Mouse (Mus musculus): ENCODE measurements at regions not wholly inside any gene's neighbourhood (a gene's known extent, or its start where the extent isn't known, plus 50 kb on each side); places are given as distances from the start of the nearest gene placed in this dataset.

- no peak overlapping the region for H3K4me3 ChIP-seq (replicated peaks)
- peaks cover 22% of the 10 kb centered on the region; the same call in 1 of the 2 replicates for H3K4me1 ChIP-seq
- H3K4me2 ChIP-seq, result no peak overlapping the region
- no peaks in the 10 kb centered on the region for H3K9me3 ChIP-seq (replicated peaks)
- peak overlapping the region; percentile 37; the same call in 1 of the 2 replicates for H3K27ac ChIP-seq
- H3K9ac ChIP-seq, result no peak overlapping the region
- WGBS, result 13% methylated on average over 4 of the region's 4 CpGs
- no peaks in the 10 kb centered on the region for H3K36me3 ChIP-seq
- H3K27me3 ChIP-seq, result no peaks in the 10 kb centered on the region
- ATAC-seq (replicated peaks; ENCODE audit: low FRiP score), result peak; percentile 73
Observed at GRCm38 (mm10) chr12:25381619-25382018, 284.7 kb upstream of the Id2 start.

GRCm38 (mm10) chr12:25379996-25380395 is 283.1 kb upstream of the Id2 start:
- no peaks in the 10 kb centered on the region for H3K36me3 ChIP-seq
- no peak overlapping the region for H3K4me2 ChIP-seq
- no peak overlapping the region for H3K4me3 ChIP-seq (replicated peaks)
- no peak overlapping the region for H3K9ac ChIP-seq
- no peak for ATAC-seq (replicated peaks; ENCODE audit: low FRiP score)
- no peaks in the 10 kb centered on the region for H3K9me3 ChIP-seq (replicated peaks)
- H3K27me3 ChIP-seq, result no peaks in the 10 kb centered on the region
- 93% methylated on average over 3 of the region's 3 CpGs for WGBS
- no peak overlapping the region for H3K27ac ChIP-seq
- H3K4me1 ChIP-seq, result peaks cover 32% of the 10 kb centered on the region; the same call in 1 of the 2 replicates

- Histone ChIP-seq H3K4me2 (no peak overlapping the region), H3K36me3 (no peaks in the 10 kb centered on the region), H3K9ac (no peak overlapping the region), H3K4me3 (replicated peaks) (no peak overlapping the region), H3K4me1 (peaks cover 29% of the 10 kb centered on the region; the same call in 1 of the 2 replicates), H3K27me3 (no peaks in the 10 kb centered on the region), H3K9me3 (replicated peaks) (no peaks in the 10 kb centered on the region), H3K27ac (no peak overlapping the region)
- WGBS, result 65% methylated on average over 9 of the region's 9 CpGs
- ATAC-seq (replicated peaks; ENCODE audit: low FRiP score), result no peak
Observed at GRCm38 (mm10) chr12:25379016-25379415, 282.1 kb upstream of the Id2 start.

DNA sequence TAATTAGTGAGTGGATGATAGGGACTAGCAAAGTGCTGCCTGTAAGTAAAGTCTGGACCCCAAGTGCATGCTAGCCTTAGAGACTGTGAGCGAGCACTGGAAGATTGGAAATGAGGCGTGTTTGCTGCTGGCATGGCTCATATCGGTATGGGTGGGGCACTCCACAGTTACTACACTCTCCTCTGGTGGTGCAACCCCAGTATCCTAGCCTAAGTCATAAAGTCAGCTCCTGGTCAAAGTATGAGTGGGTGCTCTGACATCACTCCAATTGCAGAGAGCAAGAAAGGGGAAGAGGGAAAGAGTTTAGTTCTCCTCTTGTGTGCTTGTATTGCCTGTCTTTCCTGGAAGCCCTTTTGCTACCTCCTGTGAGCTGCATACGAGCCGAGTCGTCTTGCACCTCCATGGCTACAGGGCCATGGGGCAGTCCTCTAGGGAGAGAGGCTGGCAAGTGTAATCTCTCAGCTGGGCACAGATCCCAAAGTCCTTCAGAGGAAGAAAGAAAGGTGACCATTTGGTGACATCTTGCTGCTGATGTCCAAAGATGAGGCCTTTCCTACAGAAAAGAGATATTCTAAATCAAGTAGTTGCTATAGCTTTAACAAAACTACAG is 281.2 kb upstream of the Id2 start:
- peaks cover 29% of the 10 kb centered on the region; the same call in 1 of the 2 replicates for H3K4me1 ChIP-seq
- no peaks in the 10 kb centered on the region for H3K9me3 ChIP-seq (replicated peaks)
- 82% methylated on average over 6 of the region's 6 CpGs for WGBS
- H3K4me3 ChIP-seq (replicated peaks), result no peak overlapping the region
- no peak overlapping the region for H3K27ac ChIP-seq
- H3K4me2 ChIP-seq, result no peak overlapping the region
- no peak for ATAC-seq (replicated peaks; ENCODE audit: low FRiP score)
- H3K27me3 ChIP-seq, result no peaks in the 10 kb centered on the region
- H3K36me3 ChIP-seq, result no peaks in the 10 kb centered on the region
- H3K9ac ChIP-seq, result no peak overlapping the region

- H3K27me3 ChIP-seq, result no peaks in the 10 kb centered on the region
- H3K4me3 ChIP-seq (replicated peaks), result no peak overlapping the region
- H3K36me3 ChIP-seq, result no peaks in the 10 kb centered on the region
- WGBS, result 73% methylated on average over 8 of the region's 8 CpGs
- no peaks in the 10 kb centered on the region for H3K9me3 ChIP-seq (replicated peaks)
- peaks cover 16% of the 10 kb centered on the region; the same call in 1 of the 2 replicates for H3K4me1 ChIP-seq
- no peak overlapping the region for H3K27ac ChIP-seq
- ATAC-seq (replicated peaks; ENCODE audit: low FRiP score), result no peak
- no peak overlapping the region for H3K9ac ChIP-seq
- no peak overlapping the region for H3K4me2 ChIP-seq
Observed at GRCm38 (mm10) chr12:25376451-25376850, 279.5 kb upstream of the Id2 start.

DNA sequence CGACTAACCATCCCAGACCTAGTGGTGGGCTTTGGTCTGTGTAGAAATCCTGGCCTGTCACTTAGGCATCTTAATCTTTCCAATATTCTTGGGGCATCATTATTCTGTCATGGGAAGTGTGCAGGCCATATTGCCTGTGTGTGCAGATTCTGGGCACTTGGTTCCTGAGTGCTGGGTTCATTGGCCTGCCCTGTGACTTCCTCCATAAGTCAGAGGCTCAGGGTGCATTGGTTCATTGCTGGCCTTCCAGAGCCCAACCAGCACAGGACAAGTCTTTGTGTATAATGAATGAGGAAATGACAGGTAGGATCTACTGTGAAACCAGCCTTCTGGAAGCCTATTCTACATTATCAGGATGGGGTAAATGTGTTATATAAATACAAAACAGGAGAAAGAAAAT is 270.6 kb upstream of the Id2 start:
- H3K4me3 ChIP-seq (replicated peaks), result no peak overlapping the region
- no peak for ATAC-seq (replicated peaks; ENCODE audit: low FRiP score)
- H3K9ac ChIP-seq, result no peak overlapping the region
- H3K4me2 ChIP-seq, result no peak overlapping the region
- 100% methylated on average over 1 of the region's 1 CpGs for WGBS
- H3K4me1 ChIP-seq, result peaks cover 14% of the 10 kb centered on the region
- H3K27me3 ChIP-seq, result no peaks in the 10 kb centered on the region
- H3K27ac ChIP-seq, result no peak overlapping the region
- H3K9me3 ChIP-seq (replicated peaks), result no peaks in the 10 kb centered on the region
- H3K36me3 ChIP-seq, result no peaks in the 10 kb centered on the region

GRCm38 (mm10) chr12:25365600-25366267 is 268.8 kb upstream of the Id2 start:
- 33% methylated on average over 3 of the region's 3 CpGs for WGBS
- no peaks in the 10 kb centered on the region for H3K27me3 ChIP-seq
- H3K4me1 ChIP-seq, result peaks cover 14% of the 10 kb centered on the region
- H3K4me2 ChIP-seq, result no peak overlapping the region
- no peak overlapping the region for H3K9ac ChIP-seq
- H3K4me3 ChIP-seq (replicated peaks), result no peak overlapping the region
- H3K9me3 ChIP-seq (replicated peaks), result no peaks in the 10 kb centered on the region
- ATAC-seq (replicated peaks; ENCODE audit: low FRiP score), result peak; percentile 84
- no peaks in the 10 kb centered on the region for H3K36me3 ChIP-seq
- 0 out of 2 replicates have a peak overlapping the region, but pooled peaks have one; percentile 54 for H3K27ac ChIP-seq

GRCm38 (mm10) chr12:25364966-25365568 is 268.1 kb upstream of the Id2 start:
- Histone ChIP-seq H3K27me3 (no peaks in the 10 kb centered on the region), H3K9ac (no peak overlapping the region), H3K36me3 (no peaks in the 10 kb centered on the region), H3K9me3 (replicated peaks) (no peaks in the 10 kb centered on the region), H3K4me3 (replicated peaks) (no peak overlapping the region), H3K27ac (peak overlapping the region; percentile 2; the same call in 1 of the 2 replicates), H3K4me2 (no peak overlapping the region), H3K4me1 (peaks cover 14% of the 10 kb centered on the region)
- 51% methylated on average over 7 of the region's 7 CpGs for WGBS
- ATAC-seq (replicated peaks; ENCODE audit: low FRiP score), result no peak

DNA sequence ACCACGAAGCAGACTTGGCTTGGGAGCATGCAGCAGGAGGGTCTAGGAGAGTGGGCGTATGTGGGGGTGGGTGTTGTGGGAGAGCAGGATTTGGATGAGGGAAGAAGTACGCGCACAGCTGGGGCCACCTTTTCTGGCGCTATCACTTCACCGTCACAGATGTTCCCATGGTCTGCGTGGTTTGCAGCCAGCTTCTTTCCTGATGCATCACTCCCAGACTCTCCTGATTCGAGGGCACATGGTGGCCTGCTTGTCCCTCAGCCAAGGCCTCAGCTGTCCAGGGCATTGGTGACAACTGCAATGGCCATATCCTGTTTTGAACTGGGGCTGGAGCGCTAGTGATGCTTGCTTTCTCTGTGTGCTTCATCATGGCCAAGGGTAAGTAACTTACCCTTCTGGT is 266.9 kb upstream of the Id2 start:
- WGBS, result 87% methylated on average over 9 of the region's 9 CpGs
- H3K27me3 ChIP-seq, result no peaks in the 10 kb centered on the region
- H3K27ac ChIP-seq, result no peak overlapping the region
- no peaks in the 10 kb centered on the region for H3K9me3 ChIP-seq (replicated peaks)
- no peak for ATAC-seq (replicated peaks; ENCODE audit: low FRiP score)
- H3K4me3 ChIP-seq (replicated peaks), result no peak overlapping the region
- H3K36me3 ChIP-seq, result no peaks in the 10 kb centered on the region
- H3K9ac ChIP-seq, result no peak overlapping the region
- peaks cover 14% of the 10 kb centered on the region for H3K4me1 ChIP-seq
- no peak overlapping the region for H3K4me2 ChIP-seq

DNA sequence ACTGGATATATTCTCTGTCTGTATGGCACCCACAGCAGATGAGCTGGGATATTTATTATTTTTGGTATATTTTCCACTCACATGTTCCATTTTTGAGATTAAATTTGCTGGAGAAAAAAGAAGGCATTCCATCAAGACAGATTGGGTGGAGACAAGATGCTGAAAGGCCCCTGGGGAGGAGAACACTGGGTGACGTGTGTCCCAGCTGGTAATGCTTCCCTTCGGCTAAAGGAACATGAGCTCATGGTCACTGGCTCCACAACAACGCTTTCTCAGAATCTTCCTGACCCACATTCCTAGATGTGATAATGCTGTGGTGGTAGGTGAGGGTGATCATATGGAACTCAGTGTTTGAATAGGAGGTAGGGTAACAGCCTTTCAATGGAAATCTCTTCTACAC is 266.4 kb upstream of the Id2 start:
- Histone ChIP-seq H3K4me2 (no peak overlapping the region), H3K4me1 (peaks cover 14% of the 10 kb centered on the region), H3K9me3 (replicated peaks) (no peaks in the 10 kb centered on the region), H3K36me3 (no peaks in the 10 kb centered on the region), H3K4me3 (replicated peaks) (no peak overlapping the region), H3K27me3 (no peaks in the 10 kb centered on the region), H3K9ac (no peak overlapping the region), H3K27ac (no peak overlapping the region)
- 87% methylated on average over 3 of the region's 3 CpGs for WGBS
- ATAC-seq (replicated peaks; ENCODE audit: low FRiP score), result no peak

DNA sequence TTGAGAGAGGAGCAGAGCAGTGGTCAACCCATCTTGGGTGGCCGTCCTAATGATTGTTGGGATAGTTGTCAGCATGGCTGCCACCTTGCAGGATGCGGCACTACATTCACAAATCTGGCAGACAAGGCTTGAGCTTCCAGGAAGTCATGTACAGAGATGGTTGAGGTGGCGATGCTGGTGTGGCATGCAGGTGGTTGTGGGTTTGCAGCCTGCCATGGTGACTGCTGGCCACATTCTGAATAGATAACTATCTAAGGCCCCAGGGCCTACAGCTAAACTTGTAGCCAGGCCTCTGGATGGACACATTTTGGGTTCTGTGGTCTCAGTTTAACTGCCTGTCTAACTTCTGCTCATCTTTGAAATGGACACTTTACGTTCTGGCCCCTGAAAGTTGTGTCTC is 265.8 kb upstream of the Id2 start:
- Histone ChIP-seq H3K27ac (no peak overlapping the region), H3K9me3 (replicated peaks) (no peaks in the 10 kb centered on the region), H3K27me3 (no peaks in the 10 kb centered on the region), H3K4me1 (peaks cover 14% of the 10 kb centered on the region), H3K36me3 (no peaks in the 10 kb centered on the region), H3K4me3 (replicated peaks) (no peak overlapping the region), H3K9ac (no peak overlapping the region), H3K4me2 (no peak overlapping the region)
- no peak for ATAC-seq (replicated peaks; ENCODE audit: low FRiP score)
- 94% methylated on average over 4 of the region's 4 CpGs for WGBS

DNA sequence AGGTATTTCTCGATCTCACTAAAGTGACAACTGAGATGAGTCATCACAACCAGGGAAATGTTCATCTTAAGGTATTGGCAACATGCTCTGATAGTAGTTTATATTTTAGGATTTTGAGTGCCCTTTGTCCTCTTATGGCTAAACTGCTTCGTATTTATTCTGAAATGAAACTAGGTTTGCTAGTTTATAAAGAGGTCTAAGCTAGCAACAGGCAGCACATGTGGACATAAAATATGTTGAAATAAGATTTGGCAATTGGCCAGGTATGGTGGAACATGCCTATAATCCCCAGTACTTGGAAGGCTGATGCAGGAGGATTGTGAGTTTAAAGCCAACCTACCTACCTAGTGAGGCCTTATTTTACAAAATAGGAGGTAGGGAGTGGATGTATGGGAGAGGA is 263.8 kb upstream of the Id2 start:
- H3K27me3 ChIP-seq, result no peaks in the 10 kb centered on the region
- H3K27ac ChIP-seq, result no peak overlapping the region
- H3K4me2 ChIP-seq, result no peak overlapping the region
- WGBS, result 91% methylated on average over 2 of the region's 2 CpGs
- no peak overlapping the region for H3K9ac ChIP-seq
- H3K4me1 ChIP-seq, result peaks cover 6% of the 10 kb centered on the region
- ATAC-seq (replicated peaks; ENCODE audit: low FRiP score), result no peak
- H3K4me3 ChIP-seq (replicated peaks), result no peak overlapping the region
- no peaks in the 10 kb centered on the region for H3K9me3 ChIP-seq (replicated peaks)
- no peaks in the 10 kb centered on the region for H3K36me3 ChIP-seq
